Mouse (Mus musculus) embryonic facial prominence, embryonic 11.5 days (tissue): ENCODE measurements around the gene Xylt1. TPM values are rescaled to one million over a fixed set of nuclear protein-coding genes. Genes with fewer than 3 reads are reported as not detected.

Experiments used
- ATAC-seq: fragments of 200-750 bp; cut with Nextera tagmentation; replicated peaks from 2 replicates; pipeline ENCODE4 v1.8.0; 2017; ENCODE audit warnings: low read depth; ENCODE audit not compliant: insufficient number of reproducible peaks, low FRiP score, low TSS enrichment
- DNase-seq: peaks from one replicate; pipeline ENCODE4 v3.0.0-alpha.2; 2015; ENCODE audit warnings: low spot score
- H3K27ac ChIP-seq: fragments of 300-500 bp; sonication (generic); replicated peaks from 2 replicates; pipeline ENCODE4 v1.5.1; 2014; ENCODE audit warnings: mild to moderate bottlenecking, low read depth, low read length, control low read depth
- H3K27me3 ChIP-seq: fragments of 300-500 bp; sonication (generic); 2 replicates; pipeline ENCODE4 v1.6.1; 2014; ENCODE audit warnings: mild to moderate bottlenecking, low read length, moderate library complexity, mixed read lengths; ENCODE audit not compliant: control insufficient read depth, insufficient read depth
- H3K36me3 ChIP-seq: fragments of 300-500 bp; sonication (generic); replicated peaks from 2 replicates; pipeline ENCODE4 v1.6.1; 2014; ENCODE audit warnings: low read depth, mild to moderate bottlenecking, low read length, moderate library complexity, mixed read lengths; ENCODE audit not compliant: control insufficient read depth, insufficient read depth
- H3K4me1 ChIP-seq: fragments of 300-500 bp; sonication (generic); 2 replicates; pipeline ENCODE4 v1.6.1; 2014; ENCODE audit warnings: low read length, mixed read lengths; ENCODE audit not compliant: control insufficient read depth, insufficient read depth
- H3K4me2 ChIP-seq: fragments of 300-500 bp; sonication (generic); 2 replicates; pipeline ENCODE4 v1.6.1; 2014; ENCODE audit warnings: low read depth, mild to moderate bottlenecking, control low read depth, low read length, moderate library complexity
- H3K4me3 ChIP-seq: fragments of 300-500 bp; sonication (generic); 2 replicates; pipeline ENCODE4 v1.5.1; 2014; ENCODE audit warnings: low read depth, low read length, control low read depth
- H3K9ac ChIP-seq: fragments of 300-500 bp; sonication (generic); replicated peaks from 2 replicates; pipeline ENCODE4 v1.6.1; 2014; ENCODE audit warnings: mild to moderate bottlenecking, control low read depth, low read length
- H3K9me3 ChIP-seq: fragments of 300-500 bp; sonication (generic); replicated peaks from 2 replicates; pipeline ENCODE4 v1.6.1; 2016; ENCODE audit warnings: mild to moderate bottlenecking, low read length, inconsistent platforms, mixed read lengths; ENCODE audit not compliant: control insufficient read depth
- WGBS: fragments of 180-500 bp; shearing (Covaris S2); extraction: QIAGEN DNeasy Blood & Tissue Kit; methylation state at CpG from one replicate; pipeline ENCODE4 v1.1.7; 2014; 5-methylcytosine and 5-hydroxymethylcytosine counted together
- polyA plus RNA-seq: library from polyadenylated mRNA; unstranded; fragments of >200 nt; fragmentation: Nextera tagmentation; extraction: Ambion mirVana; gene quantifications from 2 replicates; pipeline ENCODE4 v1.2.1, GENCODE M21; 2014

The Xylt1 gene
- polyA plus RNA-seq, 1 experiment from 2014 or later: 1.4 TPM

DNA sequence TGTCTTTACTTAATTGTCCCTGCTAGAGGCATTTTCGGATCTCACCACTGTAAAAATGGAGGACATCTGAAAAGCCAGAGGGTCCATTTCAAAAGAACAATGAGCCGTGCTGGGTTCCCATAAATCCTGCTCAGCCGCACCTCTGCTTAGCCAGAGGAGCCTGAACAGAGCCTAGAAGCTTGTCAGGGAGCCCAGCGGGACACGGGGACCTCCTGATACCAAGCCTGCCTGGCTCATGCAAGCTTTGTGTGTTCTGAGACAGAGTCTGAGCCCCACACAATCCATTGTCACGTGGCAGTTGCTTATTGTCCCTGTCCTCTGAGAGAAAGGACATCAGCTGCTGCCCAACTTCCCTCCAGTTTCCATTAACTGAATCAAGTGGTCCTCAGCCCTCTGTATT, 229.7 kb downstream of the Xylt1 start:
- no peaks in the 10 kb centered on the region for H3K4me1 ChIP-seq
- H3K36me3 ChIP-seq: no peaks in the 10 kb centered on the region
- H3K9ac ChIP-seq: no peak overlapping the region
- no peak for DNase-seq
- no peak overlapping the region for H3K27ac ChIP-seq
- ATAC-seq: no peak
- H3K4me3 ChIP-seq: no peak overlapping the region
- no peaks in the 10 kb centered on the region for H3K27me3 ChIP-seq
- no peaks in the 10 kb centered on the region for H3K9me3 ChIP-seq
- H3K4me2 ChIP-seq: no peak overlapping the region
- 61% methylated on average over 6 of the region's 6 CpGs for WGBS

DNA sequence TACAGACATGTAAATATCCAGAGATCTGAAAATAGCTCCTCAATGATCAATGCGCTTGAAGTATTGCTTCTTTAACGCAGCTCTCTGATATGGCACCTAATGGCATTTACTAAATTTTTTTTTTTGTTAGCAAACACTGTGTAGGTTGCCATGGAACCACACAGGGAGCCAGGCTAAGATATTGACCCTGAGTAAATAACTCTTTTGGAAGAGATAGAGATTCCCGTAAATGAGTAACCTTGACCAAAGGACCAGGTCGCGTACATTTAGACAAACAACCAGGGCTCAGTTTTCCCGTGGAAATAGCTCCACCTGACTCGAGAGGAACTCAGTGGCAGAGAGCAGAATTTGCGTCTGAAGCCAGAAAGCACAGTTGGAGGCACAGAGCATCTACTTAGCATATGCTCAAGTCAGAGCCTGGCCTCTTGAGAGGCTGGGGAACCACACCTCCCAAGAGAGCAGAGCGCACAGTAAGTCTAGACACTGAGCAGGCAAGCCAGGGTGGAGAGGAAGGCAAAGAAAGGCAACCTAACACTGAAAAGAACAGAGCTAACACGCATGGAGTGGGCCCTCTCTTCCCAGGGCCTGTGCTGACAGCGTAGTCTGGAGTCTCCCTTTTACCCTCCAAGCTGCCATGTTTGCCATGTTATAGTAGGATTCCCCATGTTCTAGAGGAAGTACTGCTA, 232.2 kb downstream of the Xylt1 start:
- H3K27ac ChIP-seq: no peak overlapping the region
- H3K4me1 ChIP-seq: no peaks in the 10 kb centered on the region
- no peak overlapping the region for H3K4me2 ChIP-seq
- no peak overlapping the region for H3K4me3 ChIP-seq
- H3K27me3 ChIP-seq: no peaks in the 10 kb centered on the region
- no peak for DNase-seq
- no peak for ATAC-seq
- no peak overlapping the region for H3K9ac ChIP-seq
- WGBS: 79% methylated on average over 11 of the region's 11 CpGs
- H3K36me3 ChIP-seq: no peaks in the 10 kb centered on the region
- H3K9me3 ChIP-seq: no peaks in the 10 kb centered on the region

- ATAC-seq (no peak), DNase-seq (no peak)
- H3K27me3 ChIP-seq: no peaks in the 10 kb centered on the region
- no peak overlapping the region for H3K4me3 ChIP-seq
- H3K36me3 ChIP-seq: no peaks in the 10 kb centered on the region
- H3K4me1 ChIP-seq: no peaks in the 10 kb centered on the region
- H3K9ac ChIP-seq: no peak overlapping the region
- 40% methylated on average over 3 of the region's 3 CpGs for WGBS
- H3K27ac ChIP-seq: no peak overlapping the region
- H3K9me3 ChIP-seq: no peaks in the 10 kb centered on the region
- H3K4me2 ChIP-seq: no peak overlapping the region
These were observed 233.0 kb downstream of the Xylt1 start for GRCm38 (mm10) chr7:117613796-117614195.

- no peak for ATAC-seq
- H3K27me3 ChIP-seq: no peaks in the 10 kb centered on the region
- no peaks in the 10 kb centered on the region for H3K4me1 ChIP-seq
- 77% methylated on average over 2 of the region's 2 CpGs for WGBS
- no peak overlapping the region for H3K4me2 ChIP-seq
- no peak for DNase-seq
- no peak overlapping the region for H3K4me3 ChIP-seq
- no peak overlapping the region for H3K27ac ChIP-seq
- no peaks in the 10 kb centered on the region for H3K9me3 ChIP-seq
- H3K36me3 ChIP-seq: no peaks in the 10 kb centered on the region
- H3K9ac ChIP-seq: no peak overlapping the region
These were observed 233.6 kb downstream of the Xylt1 start for GRCm38 (mm10) chr7:117614346-117614745.

DNA sequence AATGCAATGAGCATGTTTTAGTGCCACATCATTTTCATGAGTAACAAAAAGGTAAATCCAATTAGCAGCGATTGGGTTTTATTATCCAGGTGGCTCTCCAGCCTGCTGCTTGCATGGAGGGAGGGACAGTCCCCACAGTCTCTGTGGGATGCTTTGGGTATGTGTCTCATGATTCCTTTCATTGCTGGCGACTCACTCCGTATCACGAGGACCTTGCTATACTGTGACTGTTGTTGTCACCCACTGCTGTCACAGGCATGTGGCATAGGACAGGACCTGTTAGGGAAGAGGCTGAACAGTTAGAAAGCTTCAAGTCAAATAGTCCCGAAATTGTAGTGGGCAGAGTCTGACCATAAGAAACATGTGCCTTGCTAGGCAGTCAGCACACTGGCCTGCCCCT, 234.1 kb downstream of the Xylt1 start:
- no peak overlapping the region for H3K4me3 ChIP-seq

DNA sequence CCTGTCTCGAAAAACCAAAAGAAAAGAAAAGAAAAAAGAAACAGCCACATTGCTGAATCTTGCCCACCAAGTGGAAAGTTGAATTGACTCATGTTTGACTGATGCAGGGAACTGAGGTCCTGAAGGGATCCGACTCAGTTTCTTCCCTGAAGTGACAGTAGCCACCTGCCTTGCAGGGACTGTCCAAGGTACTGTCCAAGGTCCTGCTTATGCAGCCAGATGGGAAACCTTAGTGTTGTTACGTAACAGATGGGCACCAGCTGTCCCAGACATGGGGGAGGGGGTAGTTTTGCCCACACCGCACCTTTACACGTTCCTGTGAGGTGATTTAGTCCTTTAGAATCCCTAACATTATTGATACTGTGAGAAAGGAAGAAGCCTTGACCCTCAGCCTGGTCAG, 235.5 kb downstream of the Xylt1 start:
- no peak for ATAC-seq
- Histone ChIP-seq H3K4me1 (no peaks in the 10 kb centered on the region), H3K4me2 (no peak overlapping the region), H3K36me3 (no peaks in the 10 kb centered on the region), H3K27me3 (no peaks in the 10 kb centered on the region), H3K4me3 (no peak overlapping the region), H3K9me3 (no peaks in the 10 kb centered on the region), H3K9ac (no peak overlapping the region), H3K27ac (no peak overlapping the region)
- 68% methylated on average over 5 of the region's 5 CpGs for WGBS
- peak; percentile 56 for DNase-seq

More for the DNA sequence above, 234.1 kb downstream of the Xylt1 start:
- Histone ChIP-seq H3K4me1 (no peaks in the 10 kb centered on the region), H3K9me3 (no peaks in the 10 kb centered on the region), H3K27ac (no peak overlapping the region), H3K4me2 (no peak overlapping the region), H3K9ac (no peak overlapping the region), H3K36me3 (no peaks in the 10 kb centered on the region), H3K27me3 (no peaks in the 10 kb centered on the region)
- no peak for ATAC-seq
- 85% methylated on average over 5 of the region's 5 CpGs for WGBS
- no peak for DNase-seq

DNA sequence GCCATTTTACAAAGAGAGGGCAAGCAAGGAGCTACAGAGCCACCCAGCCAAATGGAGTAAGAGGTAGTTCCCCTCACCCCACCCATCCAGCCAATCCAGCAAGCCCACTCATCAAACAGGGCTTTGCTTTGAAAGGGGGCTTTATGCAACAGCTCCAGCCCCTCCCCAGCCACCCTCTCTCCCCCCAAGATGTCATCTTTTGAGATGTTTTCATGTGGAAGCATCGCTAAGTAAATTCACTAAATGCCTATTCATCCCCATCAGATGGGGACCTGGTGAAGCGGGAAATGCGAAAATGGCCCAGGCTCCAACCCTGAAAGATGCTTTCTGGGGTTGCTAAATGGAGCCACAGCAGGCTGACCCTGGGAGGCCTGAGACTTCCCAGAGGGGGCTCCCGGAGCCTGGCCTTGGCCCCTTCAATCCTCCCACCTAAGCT, 238.0 kb downstream of the Xylt1 start:
- WGBS: 30% methylated on average over 4 of the region's 4 CpGs
- Histone ChIP-seq H3K9ac (no peak overlapping the region), H3K27me3 (no peaks in the 10 kb centered on the region)

DNA sequence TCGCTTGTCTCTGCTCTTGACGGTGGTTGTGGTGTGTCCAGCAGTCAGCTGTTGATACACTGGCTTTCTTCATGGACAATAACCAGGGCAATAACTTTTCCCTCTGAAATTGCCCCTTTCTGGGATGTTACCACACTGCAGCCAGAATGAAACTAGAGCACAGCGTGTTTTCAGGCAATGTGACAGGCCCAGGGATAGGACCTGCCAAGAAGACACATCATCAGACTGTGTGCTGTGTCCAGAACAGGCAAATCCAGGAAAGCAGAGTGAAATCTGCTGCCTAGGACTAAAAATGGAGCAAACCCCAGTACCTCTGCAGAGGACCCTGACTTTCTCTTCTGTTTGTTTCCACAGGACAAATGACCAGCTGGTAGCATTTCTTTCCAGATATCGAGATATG, 240.8 kb downstream of the Xylt1 start:
- ATAC-seq (no peak), DNase-seq (no peak)
- no peak overlapping the region for H3K27ac ChIP-seq
- H3K9me3 ChIP-seq: no peaks in the 10 kb centered on the region
- no peaks in the 10 kb centered on the region for H3K4me1 ChIP-seq
- no peaks in the 10 kb centered on the region for H3K36me3 ChIP-seq
- H3K27me3 ChIP-seq: no peaks in the 10 kb centered on the region
- H3K4me3 ChIP-seq: no peak overlapping the region
- WGBS: 82% methylated on average over 4 of the region's 4 CpGs
- no peak overlapping the region for H3K9ac ChIP-seq
- no peak overlapping the region for H3K4me2 ChIP-seq

More for the DNA sequence above, 238.0 kb downstream of the Xylt1 start:
- Histone ChIP-seq H3K27ac (no peak overlapping the region), H3K4me3 (no peak overlapping the region), H3K9me3 (no peaks in the 10 kb centered on the region), H3K4me2 (no peak overlapping the region), H3K4me1 (no peaks in the 10 kb centered on the region), H3K36me3 (no peaks in the 10 kb centered on the region)
- ATAC-seq: peak; percentile 66; the same call in 1 of the 2 replicates
- DNase-seq: peak; percentile 19
